Mouse (Mus musculus): Measurements from ENCODE around the gene Gm11492. TPM values are rescaled to one million over a fixed set of nuclear protein-coding genes. Genes with fewer than 3 reads are reported as not detected.

Gene Gm11492
- polyA plus RNA-seq, 1 experiment from 2014 or later: not detected

- no peaks in the 10 kb centered on the region for H3K27me3 ChIP-seq (ENCODE audit: insufficient read depth, poor library complexity, severe bottlenecking)
- H3K4me3 ChIP-seq: no peak overlapping the region
- peaks cover 78% of the 10 kb centered on the region for H3K36me3 ChIP-seq
- WGBS: 92% methylated on average over 32 of the region's 32 CpGs
- no peaks in the 10 kb centered on the region for H3K4me1 ChIP-seq
- no peak overlapping the region for H3K27ac ChIP-seq
- H3K9me3 ChIP-seq: peaks cover 5% of the 10 kb centered on the region; the same call in 1 of the 2 replicates
- DNase-seq (ENCODE audit: low spot score): no peak
These were observed 51.2 kb downstream of the Gm11492 start for GRCm38 (mm10) chr11:87617606-87618005.

Other genes with a start within 250 kb of the Gm11492 start
- 2.2 and 3.1 TPM in 2 replicates for gene Ppm1e, start 207.6 kb upstream of the Gm11492 start, polyA plus RNA-seq (2016; fragmentation: Nextera tagmentation; extraction: Ambion mirVana)
- 11.2 and 12.1 TPM in 2 replicates for gene Rad51c, start 161.7 kb upstream of the Gm11492 start, polyA plus RNA-seq (2016; fragmentation: Nextera tagmentation; extraction: Ambion mirVana)
- 0.22 and 0.31 TPM in 2 replicates for gene Tex14, start 161.6 kb upstream of the Gm11492 start, polyA plus RNA-seq (2016; fragmentation: Nextera tagmentation; extraction: Ambion mirVana)
- 11.2 and 14.3 TPM in 2 replicates for gene Sept4, start 2.2 kb downstream of the Gm11492 start, polyA plus RNA-seq (2016; fragmentation: Nextera tagmentation; extraction: Ambion mirVana)
- 29.7 and 38.1 TPM in 2 replicates for gene Mtmr4, start 25.5 kb downstream of the Gm11492 start, polyA plus RNA-seq (2016; fragmentation: Nextera tagmentation; extraction: Ambion mirVana)
- gene Hsf5, start 50.5 kb downstream of the Gm11492 start, polyA plus RNA-seq (2016; fragmentation: Nextera tagmentation; extraction: Ambion mirVana): 0.15 and 0.21 TPM in 2 replicates
- 0.94 and 2.3 TPM in 2 replicates for gene Rnf43, start 96.1 kb downstream of the Gm11492 start, polyA plus RNA-seq (2016; fragmentation: Nextera tagmentation; extraction: Ambion mirVana)
- gene Supt4a, start 170.9 kb downstream of the Gm11492 start, polyA plus RNA-seq (2016; fragmentation: Nextera tagmentation; extraction: Ambion mirVana): 122 and 151 TPM in 2 replicates
- gene Tspoap1, start 193.9 kb downstream of the Gm11492 start, polyA plus RNA-seq (2016; fragmentation: Nextera tagmentation; extraction: Ambion mirVana): 0.95 and 1.5 TPM in 2 replicates
- gene Mpo, start 226.9 kb downstream of the Gm11492 start, polyA plus RNA-seq (2016; fragmentation: Nextera tagmentation; extraction: Ambion mirVana): 5.8 and 11.8 TPM in 2 replicates